Mouse (Mus musculus) midbrain, embryonic 12.5 days (tissue): ENCODE results near the gene Isca2. TPM values are rescaled to one million over a fixed set of nuclear protein-coding genes. Genes with fewer than 3 reads are reported as not detected.

Source experiments
- ATAC-seq: fragments of 200-750 bp; cut with Nextera tagmentation; 2 replicates; pipeline ENCODE4 v1.8.0; 2017; ENCODE audit warnings: low read depth, moderate TSS enrichment, moderate library complexity; ENCODE audit not compliant: low FRiP score
- H3K27ac ChIP-seq: fragments of 300-500 bp; sonication (generic); replicated peaks from 2 replicates; pipeline ENCODE4 v1.5.1; 2016; ENCODE audit warnings: mild to moderate bottlenecking
- H3K27me3 ChIP-seq: fragments of 300-500 bp; sonication (generic); 2 replicates; pipeline ENCODE4 v1.6.1; 2016; ENCODE audit warnings: mild to moderate bottlenecking
- H3K36me3 ChIP-seq: fragments of 300-500 bp; sonication (generic); 2 replicates; pipeline ENCODE4 v1.6.1; 2016
- H3K4me1 ChIP-seq: fragments of 300-500 bp; sonication (generic); 2 replicates; pipeline ENCODE4 v1.6.1; 2016
- H3K4me2 ChIP-seq: fragments of 300-500 bp; sonication (generic); replicated peaks from 2 replicates; pipeline ENCODE4 v1.6.1; 2016; ENCODE audit warnings: mild to moderate bottlenecking, moderate library complexity
- H3K4me3 ChIP-seq: fragments of 300-500 bp; sonication (generic); 2 replicates; pipeline ENCODE4 v1.5.1; 2016; ENCODE audit warnings: mild to moderate bottlenecking
- H3K9ac ChIP-seq: fragments of 300-500 bp; sonication (generic); replicated peaks from 2 replicates; pipeline ENCODE4 v1.6.1; 2016; ENCODE audit warnings: mild to moderate bottlenecking, moderate library complexity
- H3K9me3 ChIP-seq: fragments of 300-500 bp; sonication (generic); 2 replicates; pipeline ENCODE4 v1.6.1; 2016; ENCODE audit warnings: mild to moderate bottlenecking
- WGBS: fragments of 180-500 bp; shearing (Covaris S2); methylation state at CpG from one replicate; pipeline ENCODE4 v1.1.7; 2016; 5-methylcytosine and 5-hydroxymethylcytosine counted together
- polyA plus RNA-seq: library from polyadenylated mRNA; unstranded; fragments of >200 nt; fragmentation: Nextera tagmentation; extraction: Ambion mirVana; gene quantifications from 2 replicates; pipeline ENCODE4 v1.2.1, GENCODE M21; 2016

Isca2 gene
- polyA plus RNA-seq = 168 and 169 TPM in 2 replicates

- ATAC-seq = peak; percentile 98
- peak within 1 kb of the TSS; percentile 75 for H3K4me3 ChIP-seq
These were observed at the start of gene Isca2, which contains the start of gene Npc2 for GRCm38 (mm10) chr12:84772726-84773441. Gene Isca2, plus strand, starts transcription at chr12:84773251. Gene Npc2, minus strand, starts transcription at chr12:84773152.

GRCm38 (mm10) chr12:84726391-84726790 lies 46.7 kb upstream of the Isca2 start:
- no peak overlapping the region for H3K27ac ChIP-seq

More at GRCm38 (mm10) chr12:84772726-84773441, at the start of gene Isca2, which contains the start of gene Npc2:
- WGBS = under 1% methylated on average over 50 of the region's 50 CpGs
- peaks cover 36% of the 10 kb centered on the region for H3K4me1 ChIP-seq
- H3K9ac ChIP-seq = peak within 1 kb of the TSS; percentile 82
- H3K36me3 ChIP-seq = peaks cover 8% of the 10 kb centered on the region; the same call in 1 of the 2 replicates
- no peaks in the 10 kb centered on the region for H3K27me3 ChIP-seq
- peak within 1 kb of the TSS; percentile 83 for H3K4me2 ChIP-seq
- H3K27ac ChIP-seq = peak within 1 kb of the TSS; percentile 95
- no peaks in the 10 kb centered on the region for H3K9me3 ChIP-seq

GRCm38 (mm10) chr12:84726986-84727385 lies 46.1 kb upstream of the Isca2 start:
- Histone ChIP-seq H3K27ac (no peak overlapping the region), H3K9me3 (no peaks in the 10 kb centered on the region), H3K27me3 (no peaks in the 10 kb centered on the region), H3K36me3 (no peaks in the 10 kb centered on the region), H3K4me2 (no peak overlapping the region), H3K4me3 (no peak overlapping the region), H3K9ac (no peak overlapping the region), H3K4me1 (no peaks in the 10 kb centered on the region)
- ATAC-seq = no peak
- 65% methylated on average over 4 of the region's 4 CpGs for WGBS

More at GRCm38 (mm10) chr12:84726391-84726790, 46.7 kb upstream of the Isca2 start:
- no peak for ATAC-seq
- H3K9me3 ChIP-seq = no peaks in the 10 kb centered on the region
- H3K4me3 ChIP-seq = no peak overlapping the region
- 93% methylated on average over 4 of the region's 4 CpGs for WGBS
- no peak overlapping the region for H3K4me2 ChIP-seq
- H3K27me3 ChIP-seq = no peaks in the 10 kb centered on the region
- H3K9ac ChIP-seq = no peak overlapping the region
- H3K36me3 ChIP-seq = no peaks in the 10 kb centered on the region
- no peaks in the 10 kb centered on the region for H3K4me1 ChIP-seq

GRCm38 (mm10) chr12:84727434-84727833 lies 45.6 kb upstream of the Isca2 start:
- H3K4me2 ChIP-seq = no peak overlapping the region
- WGBS = 81% methylated on average over 5 of the region's 5 CpGs
- no peak overlapping the region for H3K27ac ChIP-seq
- no peaks in the 10 kb centered on the region for H3K36me3 ChIP-seq
- no peaks in the 10 kb centered on the region for H3K4me1 ChIP-seq
- no peak for ATAC-seq
- no peaks in the 10 kb centered on the region for H3K9me3 ChIP-seq
- H3K9ac ChIP-seq = no peak overlapping the region
- H3K4me3 ChIP-seq = no peak overlapping the region
- H3K27me3 ChIP-seq = no peaks in the 10 kb centered on the region

- 94% methylated on average over 10 of the region's 10 CpGs for WGBS
- Histone ChIP-seq H3K4me1 (no peaks in the 10 kb centered on the region), H3K4me2 (no peak overlapping the region), H3K9me3 (no peaks in the 10 kb centered on the region), H3K27me3 (peaks cover 4% of the 10 kb centered on the region; the same call in 1 of the 2 replicates), H3K36me3 (no peaks in the 10 kb centered on the region), H3K9ac (no peak overlapping the region), H3K4me3 (no peak overlapping the region), H3K27ac (no peak overlapping the region)
- no peak for ATAC-seq
These were observed 44.6 kb upstream of the Isca2 start for GRCm38 (mm10) chr12:84728421-84728820.

GRCm38 (mm10) chr12:84733366-84733765 lies 39.7 kb upstream of the Isca2 start:
- Histone ChIP-seq H3K4me3 (no peak overlapping the region), H3K27ac (no peak overlapping the region), H3K27me3 (peaks cover 4% of the 10 kb centered on the region; the same call in 1 of the 2 replicates), H3K9ac (no peak overlapping the region), H3K4me1 (peaks cover 4% of the 10 kb centered on the region; the same call in 1 of the 2 replicates), H3K36me3 (no peaks in the 10 kb centered on the region), H3K4me2 (no peak overlapping the region), H3K9me3 (no peaks in the 10 kb centered on the region)
- no peak for ATAC-seq
- WGBS = 83% methylated on average over 13 of the region's 13 CpGs

GRCm38 (mm10) chr12:84743496-84743895 lies 29.6 kb upstream of the Isca2 start:
- no peak overlapping the region for H3K4me3 ChIP-seq
- H3K27ac ChIP-seq = no peak overlapping the region
- 86% methylated on average over 10 of the region's 10 CpGs for WGBS
- no peak overlapping the region for H3K9ac ChIP-seq
- no peak overlapping the region for H3K4me2 ChIP-seq
- peaks cover 9% of the 10 kb centered on the region; the same call in 1 of the 2 replicates for H3K27me3 ChIP-seq
- no peaks in the 10 kb centered on the region for H3K9me3 ChIP-seq
- no peak for ATAC-seq
- no peaks in the 10 kb centered on the region for H3K36me3 ChIP-seq
- H3K4me1 ChIP-seq = 0 out of 2 replicates have a peak, but pooled peaks cover 6% of the 10 kb centered on the region

GRCm38 (mm10) chr12:84745700-84746099 lies 27.4 kb upstream of the Isca2 start:
- peaks cover 12% of the 10 kb centered on the region; the same call in 1 of the 2 replicates for H3K27me3 ChIP-seq
- H3K9me3 ChIP-seq = no peaks in the 10 kb centered on the region
- H3K9ac ChIP-seq = no peak overlapping the region
- WGBS = 60% methylated on average over 4 of the region's 4 CpGs
- no peak overlapping the region for H3K27ac ChIP-seq
- 0 out of 2 replicates have a peak, but pooled peaks cover 6% of the 10 kb centered on the region for H3K4me1 ChIP-seq
- no peaks in the 10 kb centered on the region for H3K36me3 ChIP-seq
- no peak overlapping the region for H3K4me3 ChIP-seq
- no peak for ATAC-seq
- H3K4me2 ChIP-seq = no peak overlapping the region

- no peak for ATAC-seq
- peaks cover 24% of the 10 kb centered on the region for H3K4me1 ChIP-seq
- H3K4me3 ChIP-seq = no peak overlapping the region
- H3K27me3 ChIP-seq = peaks cover 15% of the 10 kb centered on the region; the same call in 1 of the 2 replicates
- no peak overlapping the region for H3K27ac ChIP-seq
- WGBS = 81% methylated on average over 3 of the region's 3 CpGs
- H3K9me3 ChIP-seq = no peaks in the 10 kb centered on the region
- no peak overlapping the region for H3K9ac ChIP-seq
- H3K4me2 ChIP-seq = no peak overlapping the region
- H3K36me3 ChIP-seq = no peaks in the 10 kb centered on the region
These were observed 24.9 kb upstream of the Isca2 start for GRCm38 (mm10) chr12:84748134-84748533.

GRCm38 (mm10) chr12:84750661-84751060 lies 22.4 kb upstream of the Isca2 start:
- H3K36me3 ChIP-seq = peaks cover 1% of the 10 kb centered on the region
- no peak overlapping the region for H3K4me3 ChIP-seq
- H3K4me1 ChIP-seq = peaks cover 39% of the 10 kb centered on the region
- 88% methylated on average over 14 of the region's 14 CpGs for WGBS
- H3K27me3 ChIP-seq = peaks cover 15% of the 10 kb centered on the region
- no peak overlapping the region for H3K9ac ChIP-seq
- no peaks in the 10 kb centered on the region for H3K9me3 ChIP-seq
- no peak overlapping the region for H3K4me2 ChIP-seq
- H3K27ac ChIP-seq = no peak overlapping the region
- no peak for ATAC-seq

GRCm38 (mm10) chr12:84752131-84752977 lies 20.7 kb upstream of the Isca2 start:
- peaks cover 11% of the 10 kb centered on the region for H3K27me3 ChIP-seq
- 23% methylated on average over 14 of the region's 14 CpGs for WGBS
- peak overlapping the region; percentile 21 for H3K4me2 ChIP-seq
- H3K36me3 ChIP-seq = peaks cover 18% of the 10 kb centered on the region
- no peaks in the 10 kb centered on the region for H3K9me3 ChIP-seq
- H3K4me3 ChIP-seq = no peak overlapping the region
- ATAC-seq = peak; percentile 70
- H3K4me1 ChIP-seq = peaks cover 33% of the 10 kb centered on the region
- no peak overlapping the region for H3K9ac ChIP-seq
- peak overlapping the region; percentile 88 for H3K27ac ChIP-seq
